Mouse (Mus musculus) limb, embryonic 11.5 days (tissue): ENCODE results near the gene Tmem219. TPM values are rescaled to one million over a fixed set of nuclear protein-coding genes. Genes with fewer than 3 reads are reported as not detected.

Source experiments
- ATAC-seq: fragments of 200-750 bp; cut with Nextera tagmentation; 2 replicates; pipeline ENCODE4 v1.8.0; 2017; ENCODE audit warnings: low read depth; ENCODE audit not compliant: insufficient number of reproducible peaks, low FRiP score, low TSS enrichment
- DNase-seq: peaks from one replicate; pipeline ENCODE4 v3.0.0-alpha.2; 2015; ENCODE audit warnings: low spot score
- H3K27ac ChIP-seq: fragments of 300-500 bp; sonication (generic); replicated peaks from 2 replicates; pipeline ENCODE4 v1.5.1; 2014; ENCODE audit warnings: low read depth, mild to moderate bottlenecking, low read length
- H3K27me3 ChIP-seq: fragments of 300-500 bp; sonication (generic); 2 replicates; pipeline ENCODE4 v1.6.1; 2014; ENCODE audit warnings: mild to moderate bottlenecking, low read length, mixed read lengths; ENCODE audit not compliant: control insufficient read depth, insufficient read depth
- H3K36me3 ChIP-seq: fragments of 300-500 bp; sonication (generic); 2 replicates; pipeline ENCODE4 v1.6.1; 2014; ENCODE audit warnings: mild to moderate bottlenecking, low read length, moderate library complexity, mixed read lengths; ENCODE audit not compliant: control insufficient read depth, insufficient read depth
- H3K4me1 ChIP-seq: fragments of 300-500 bp; sonication (generic); 2 replicates; pipeline ENCODE4 v1.6.1; 2014; ENCODE audit warnings: low read length, mixed read lengths; ENCODE audit not compliant: control insufficient read depth, insufficient read depth
- H3K4me2 ChIP-seq: fragments of 300-500 bp; sonication (generic); 2 replicates; pipeline ENCODE4 v1.6.1; 2014; ENCODE audit warnings: low read depth, mild to moderate bottlenecking, moderate library complexity; ENCODE audit not compliant: severe bottlenecking
- H3K4me3 ChIP-seq: fragments of 300-500 bp; sonication (generic); 2 replicates; pipeline ENCODE4 v1.5.1; 2014; ENCODE audit warnings: low read depth, low read length
- H3K9ac ChIP-seq: fragments of 300-500 bp; sonication (generic); 2 replicates; pipeline ENCODE4 v1.6.1; 2014; ENCODE audit warnings: mild to moderate bottlenecking, low read length
- H3K9me3 ChIP-seq: fragments of 300-500 bp; sonication (generic); 2 replicates; pipeline ENCODE4 v1.6.1; 2016; ENCODE audit warnings: low read length; ENCODE audit not compliant: control insufficient read depth
- WGBS: fragments of 180-500 bp; shearing (Covaris S2); extraction: QIAGEN DNeasy Blood & Tissue Kit; methylation state at CpG from one replicate; pipeline ENCODE4 v1.1.7; 2014; 5-methylcytosine and 5-hydroxymethylcytosine counted together
- polyA plus RNA-seq: library from polyadenylated mRNA; unstranded; fragments of >200 nt; fragmentation: Nextera tagmentation; extraction: Ambion mirVana; gene quantifications from 2 replicates; pipeline ENCODE4 v1.2.1, GENCODE M21; 2014

Gene Tmem219
- polyA plus RNA-seq, 1 experiment from 2014 or later, result 16.5 TPM

DNA sequence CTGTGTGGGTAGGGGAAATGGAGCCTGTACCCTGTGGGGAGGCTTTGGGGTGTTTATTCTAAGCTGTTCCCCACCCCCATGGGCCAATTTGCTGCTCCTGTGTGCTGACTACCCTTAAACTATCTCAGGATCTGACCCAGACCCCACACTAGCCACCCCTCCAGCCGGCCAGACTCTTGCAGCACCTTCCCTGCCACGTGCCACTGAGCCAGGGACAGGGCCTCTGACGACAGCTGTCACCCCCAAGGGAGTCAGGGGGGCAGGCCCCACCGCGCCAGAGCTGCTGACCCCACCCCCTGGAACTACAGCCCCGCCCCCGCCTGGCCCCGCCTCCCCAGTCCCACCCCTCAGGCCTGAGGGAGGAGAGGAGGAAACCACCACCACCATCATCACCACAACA, 29.9 kb upstream of the Tmem219 start:
- Histone ChIP-seq H3K4me3 (no peak overlapping the region), H3K27me3 (peaks cover 29% of the 10 kb centered on the region), H3K4me1 (peaks cover 5% of the 10 kb centered on the region), H3K9me3 (no peaks in the 10 kb centered on the region), H3K27ac (no peak overlapping the region), H3K9ac (no peak overlapping the region), H3K4me2 (no peak overlapping the region), H3K36me3 (no peaks in the 10 kb centered on the region)
- ATAC-seq, result no peak
- WGBS, result 0% methylated on average over 8 of the region's 8 CpGs
- peak; percentile 21 for DNase-seq

DNA sequence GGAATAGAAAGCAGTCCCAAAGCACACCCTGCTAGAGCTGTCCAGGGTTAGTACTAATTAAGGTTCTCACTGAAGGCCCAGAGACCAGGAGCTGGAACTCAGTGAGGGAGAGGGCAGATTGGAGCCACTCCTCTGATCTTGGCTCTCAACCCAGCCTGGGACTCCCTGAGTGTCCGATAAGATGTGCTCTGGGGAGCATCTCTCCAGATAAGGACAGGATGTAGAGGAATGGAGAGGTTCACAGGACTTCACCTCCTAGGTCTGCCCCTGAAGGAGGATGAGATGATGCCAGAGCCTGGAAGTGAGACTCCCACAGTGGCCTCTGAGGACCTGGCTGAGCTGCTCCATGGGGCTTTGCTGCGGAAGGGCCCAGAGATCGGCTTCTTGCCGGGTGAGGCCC, 29.0 kb upstream of the Tmem219 start:
- H3K4me1 ChIP-seq, result peaks cover 5% of the 10 kb centered on the region
- H3K4me3 ChIP-seq, result no peak overlapping the region
- WGBS, result 34% methylated on average over 4 of the region's 4 CpGs
- H3K4me2 ChIP-seq, result no peak overlapping the region
- no peak for DNase-seq
- ATAC-seq, result no peak
- H3K27me3 ChIP-seq, result peaks cover 29% of the 10 kb centered on the region
- H3K27ac ChIP-seq, result no peak overlapping the region
- H3K9me3 ChIP-seq, result no peaks in the 10 kb centered on the region
- H3K9ac ChIP-seq, result no peak overlapping the region
- no peaks in the 10 kb centered on the region for H3K36me3 ChIP-seq

DNA sequence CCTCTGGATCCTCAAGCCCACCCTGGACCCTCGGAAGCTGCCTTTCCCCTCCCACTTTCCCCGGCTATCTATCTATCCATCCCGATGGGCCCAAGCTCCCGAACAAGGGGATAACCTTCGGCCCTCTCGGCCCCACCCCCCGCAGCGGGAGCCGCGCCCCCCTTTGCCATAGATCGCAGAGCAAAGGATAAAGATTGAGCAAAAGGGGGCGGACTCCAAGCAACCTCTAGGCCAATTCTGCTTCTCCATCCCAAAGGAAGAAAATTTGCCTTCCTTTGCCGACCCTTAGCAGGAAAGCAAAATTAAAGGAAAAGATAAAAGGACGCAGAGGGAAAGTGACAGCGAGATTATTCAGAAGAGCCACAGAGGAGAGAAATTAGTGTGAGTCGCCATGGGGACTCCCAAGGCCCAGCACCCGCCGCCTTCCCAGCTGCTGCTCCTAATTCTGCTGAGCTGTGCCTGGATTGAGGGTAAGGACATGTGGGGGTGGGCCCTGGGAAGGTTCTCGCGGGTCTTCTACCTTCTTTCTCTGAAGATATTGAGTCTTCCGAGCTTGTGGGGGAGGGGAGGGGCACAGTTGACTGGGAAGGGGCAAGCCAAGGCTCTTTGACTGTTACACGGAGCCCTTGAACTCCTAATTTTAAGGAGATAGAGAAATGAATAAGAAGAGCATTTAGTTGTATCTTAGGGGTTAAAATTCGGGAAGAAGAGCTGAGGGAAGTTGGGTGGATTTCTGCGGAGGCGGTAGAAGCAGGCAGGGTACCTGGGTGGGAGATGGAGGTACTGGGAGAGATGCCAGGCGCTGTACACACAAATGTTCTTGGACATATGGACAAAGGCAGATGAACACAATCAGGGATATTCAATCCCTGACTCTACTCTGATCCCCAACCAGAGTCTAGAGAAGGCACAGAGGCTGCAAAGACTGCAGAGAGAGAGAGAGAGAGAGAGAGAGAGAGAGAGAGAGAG, 28.2 kb upstream of the Tmem219 start:
- Histone ChIP-seq H3K4me1 (peaks cover 5% of the 10 kb centered on the region), H3K36me3 (no peaks in the 10 kb centered on the region), H3K4me2 (no peak overlapping the region), H3K27me3 (peaks cover 29% of the 10 kb centered on the region), H3K4me3 (no peak overlapping the region), H3K27ac (no peak overlapping the region), H3K9me3 (no peaks in the 10 kb centered on the region), H3K9ac (no peak overlapping the region)
- ATAC-seq, result no peak
- DNase-seq, result no peak
- 6% methylated on average over 26 of the region's 26 CpGs for WGBS

DNA sequence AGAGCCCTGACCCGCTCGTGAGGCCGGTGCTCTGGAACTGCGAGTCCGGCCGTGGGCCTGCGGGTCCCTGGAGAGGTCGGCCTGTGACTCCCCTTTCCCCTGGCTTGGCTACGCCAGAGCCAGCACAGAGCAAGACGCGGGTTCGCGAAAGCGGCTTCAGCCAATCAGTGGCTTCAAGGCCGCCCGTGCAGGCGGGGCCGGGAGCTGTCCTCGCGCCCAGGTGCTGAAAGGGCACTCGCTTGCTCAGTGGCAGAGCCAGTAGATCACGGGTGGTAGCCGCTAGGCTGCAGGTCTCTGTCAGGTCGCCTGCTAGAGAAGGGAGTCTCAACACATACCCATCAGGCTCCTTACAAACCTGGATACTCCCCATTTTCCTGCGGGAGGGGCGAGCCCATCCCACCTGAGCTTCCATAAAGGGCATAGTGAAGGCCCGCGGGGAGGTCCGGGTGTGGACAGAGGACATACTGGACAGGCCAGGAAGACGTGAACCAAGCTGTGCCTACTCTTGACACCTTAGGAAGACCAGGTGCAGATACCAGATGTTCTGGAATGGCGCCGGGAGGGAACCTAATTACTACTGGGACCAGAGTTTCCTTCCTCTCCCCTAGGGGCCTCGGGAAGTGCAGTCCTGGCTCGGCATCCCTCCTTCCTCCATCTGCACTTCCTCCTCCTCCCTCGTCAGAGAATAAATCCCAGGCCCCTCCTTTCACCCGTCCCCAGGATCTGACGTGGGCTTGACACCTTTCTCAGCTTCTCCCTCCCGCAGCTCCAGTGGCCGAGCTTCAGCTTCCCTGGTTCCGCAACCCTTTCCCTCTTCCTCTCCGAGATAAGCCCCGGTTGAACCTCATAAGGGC, 27.3 kb upstream of the Tmem219 start, which contains the start of gene Sez6l2:
TSS of gene Sez6l2 (plus strand) at position 771 of the 854 bp plus-strand sequence.
- Histone ChIP-seq H3K27me3 (peaks cover 29% of the 10 kb centered on the region), H3K27ac (no peak within 1 kb of the TSS), H3K4me2 (peak within 1 kb of the TSS; percentile 97), H3K36me3 (no peaks in the 10 kb centered on the region), H3K4me1 (peaks cover 5% of the 10 kb centered on the region), H3K4me3 (peak within 1 kb of the TSS; percentile 39), H3K9me3 (no peaks in the 10 kb centered on the region), H3K9ac (0 out of 2 replicates have a peak within 1 kb of the TSS, but pooled peaks have one; percentile 12)
- under 1% methylated on average over 40 of the region's 42 CpGs for WGBS
- ATAC-seq (peak; percentile 79), DNase-seq (peak; percentile 98)

DNA sequence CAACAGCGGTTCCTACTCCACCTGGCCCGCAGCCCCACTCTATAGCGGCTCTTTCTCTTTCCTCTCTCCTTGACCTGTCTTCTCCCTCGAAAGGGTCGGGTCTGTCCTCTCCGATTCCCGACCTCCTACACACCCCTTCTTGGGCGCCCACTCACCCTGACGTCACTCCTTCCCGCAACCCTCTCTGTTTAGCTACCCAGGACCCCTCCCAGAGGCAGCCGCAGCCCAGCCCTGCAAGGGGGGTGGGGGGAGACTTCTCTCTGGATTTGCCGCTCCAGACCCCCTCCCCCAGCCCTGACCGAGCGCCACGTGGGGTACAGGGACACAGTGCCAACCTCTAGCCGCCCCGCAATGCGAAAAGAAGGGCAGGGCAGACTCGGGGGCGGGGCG, 26.7 kb upstream of the Tmem219 start, which contains the start of gene Asphd1:
TSS of gene Asphd1 (minus strand) at position 180 of the 390 bp plus-strand sequence.
- no peak within 1 kb of the TSS for H3K27ac ChIP-seq
- peak within 1 kb of the TSS; percentile 97 for H3K4me2 ChIP-seq
- 0 out of 2 replicates have a peak within 1 kb of the TSS, but pooled peaks have one; percentile 12 for H3K9ac ChIP-seq
- H3K27me3 ChIP-seq, result peaks cover 29% of the 10 kb centered on the region
- peaks cover 5% of the 10 kb centered on the region for H3K4me1 ChIP-seq
- H3K4me3 ChIP-seq, result peak within 1 kb of the TSS; percentile 39
- ATAC-seq (peak; percentile 60), DNase-seq (no peak)
- WGBS, result 1% methylated on average over 21 of the region's 21 CpGs
- H3K9me3 ChIP-seq, result no peaks in the 10 kb centered on the region
- no peaks in the 10 kb centered on the region for H3K36me3 ChIP-seq

DNA sequence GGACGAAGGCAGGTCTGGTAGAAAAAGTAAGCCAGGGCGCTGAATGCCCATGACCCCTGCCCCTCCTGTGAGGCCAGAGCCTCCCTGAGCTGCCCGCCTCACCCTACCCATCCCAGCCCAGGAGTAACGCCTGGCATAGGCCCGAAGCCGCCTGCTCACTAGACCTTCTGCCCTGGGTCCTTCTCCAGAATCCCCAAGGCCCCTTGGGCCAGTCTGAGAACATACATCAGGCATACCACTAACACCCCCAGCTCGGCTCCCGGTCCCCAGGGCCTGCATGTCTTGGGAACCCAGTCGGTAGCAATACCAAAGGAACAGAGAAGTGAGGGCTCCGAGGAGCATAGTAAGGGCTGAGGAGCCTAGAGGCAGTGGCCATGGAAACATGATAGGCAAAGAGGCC, 25.9 kb upstream of the Tmem219 start:
- Histone ChIP-seq H3K4me2 (no peak overlapping the region), H3K9ac (no peak overlapping the region), H3K27ac (no peak overlapping the region), H3K9me3 (no peaks in the 10 kb centered on the region), H3K36me3 (no peaks in the 10 kb centered on the region), H3K4me1 (peaks cover 5% of the 10 kb centered on the region), H3K27me3 (peaks cover 29% of the 10 kb centered on the region), H3K4me3 (no peak overlapping the region)
- DNase-seq (no peak), ATAC-seq (no peak)
- WGBS, result 75% methylated on average over 10 of the region's 10 CpGs

DNA sequence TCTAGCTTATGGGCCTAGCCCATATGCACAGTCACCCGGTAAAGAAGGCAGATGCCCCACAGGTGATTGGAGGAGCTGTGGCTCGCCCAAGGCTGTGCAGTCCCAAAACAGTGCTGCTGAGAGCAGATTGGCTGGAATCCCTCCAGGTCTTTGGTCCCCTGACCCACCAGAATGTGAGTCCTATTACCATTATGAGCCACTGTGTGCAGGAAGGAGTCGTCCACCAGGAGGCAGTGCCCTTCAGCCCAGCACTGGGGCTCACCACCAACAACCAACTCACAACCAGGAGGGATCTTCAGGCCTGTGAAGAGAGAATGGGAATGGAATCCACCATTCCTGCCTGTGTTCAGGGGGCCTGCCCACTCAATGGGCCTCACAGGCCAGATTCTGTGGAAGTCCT, 23.8 kb upstream of the Tmem219 start:
- 44% methylated on average over 3 of the region's 3 CpGs for WGBS
- ATAC-seq, result no peak
- H3K4me1 ChIP-seq, result peaks cover 5% of the 10 kb centered on the region
- H3K27ac ChIP-seq, result no peak overlapping the region
- DNase-seq, result peak; percentile 37
- no peak overlapping the region for H3K4me2 ChIP-seq
- H3K4me3 ChIP-seq, result no peak overlapping the region
- H3K27me3 ChIP-seq, result peaks cover 17% of the 10 kb centered on the region
- H3K36me3 ChIP-seq, result peaks cover 3% of the 10 kb centered on the region; the same call in 1 of the 2 replicates
- no peak overlapping the region for H3K9ac ChIP-seq
- no peaks in the 10 kb centered on the region for H3K9me3 ChIP-seq

DNA sequence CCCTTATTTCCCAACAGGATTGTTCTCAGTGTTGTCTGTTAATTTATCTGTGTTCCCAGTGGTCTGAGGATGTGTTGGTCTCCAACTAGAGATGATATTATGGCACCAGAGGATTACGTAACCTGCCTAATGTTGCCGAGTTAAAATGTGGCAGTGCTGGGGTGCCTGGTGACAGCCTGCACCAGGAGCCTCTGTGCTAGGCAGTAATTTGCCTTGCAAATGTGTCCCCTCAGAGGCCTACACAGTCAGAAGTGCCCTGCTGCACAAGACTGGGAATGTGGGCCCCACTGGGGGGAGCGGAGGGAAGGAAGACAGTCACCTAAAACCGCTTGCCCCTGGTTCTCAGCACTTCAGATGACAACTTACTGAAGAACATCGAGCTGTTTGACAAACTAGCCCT, 19.1 kb upstream of the Tmem219 start:
- H3K9me3 ChIP-seq, result no peaks in the 10 kb centered on the region
- 0 out of 2 replicates have a peak overlapping the region, but pooled peaks have one; percentile 7 for H3K9ac ChIP-seq
- DNase-seq (no peak), ATAC-seq (no peak)
- H3K27me3 ChIP-seq, result no peaks in the 10 kb centered on the region
- no peak overlapping the region for H3K27ac ChIP-seq
- H3K4me1 ChIP-seq, result no peaks in the 10 kb centered on the region
- no peak overlapping the region for H3K4me3 ChIP-seq
- no peak overlapping the region for H3K4me2 ChIP-seq
- peaks cover 6% of the 10 kb centered on the region; the same call in 1 of the 2 replicates for H3K36me3 ChIP-seq
- WGBS, result 77% methylated on average over 5 of the region's 5 CpGs
